Mouse (Mus musculus) midbrain, postnatal 0 days (tissue): ENCODE data around the gene Pde4b. TPM values are rescaled to one million over a fixed set of nuclear protein-coding genes. Genes with fewer than 3 reads are reported as not detected.

ENCODE experiments used
- ATAC-seq: fragments of 200-750 bp; cut with Nextera tagmentation; 2 replicates; pipeline ENCODE4 v1.8.0; 2017; ENCODE audit warnings: moderate number of reproducible peaks, mild to moderate bottlenecking, moderate TSS enrichment, moderate library complexity; ENCODE audit not compliant: low FRiP score
- DNase-seq: peaks from one replicate; pipeline ENCODE4 v3.0.0-alpha.2; 2015; ENCODE audit warnings: low spot score
- H3K27ac ChIP-seq: fragments of 300-500 bp; sonication (generic); 2 replicates; pipeline ENCODE4 v1.5.1; 2014; ENCODE audit warnings: low read depth, mild to moderate bottlenecking, low read length, mixed read lengths
- H3K27me3 ChIP-seq: fragments of 300-500 bp; sonication (generic); 2 replicates; pipeline ENCODE4 v1.6.1; 2014; ENCODE audit warnings: low read length, control low read depth, mixed read lengths; ENCODE audit not compliant: insufficient read depth
- H3K36me3 ChIP-seq: fragments of 300-500 bp; sonication (generic); 2 replicates; pipeline ENCODE4 v1.6.1; 2014; ENCODE audit warnings: low read length, control low read depth, mixed read lengths; ENCODE audit not compliant: insufficient read depth
- H3K4me1 ChIP-seq: fragments of 300-500 bp; sonication (generic); 2 replicates; pipeline ENCODE4 v1.6.1; 2014; ENCODE audit warnings: mild to moderate bottlenecking, control low read depth, antibody characterized with exemption, low read length, mixed read lengths; ENCODE audit not compliant: insufficient read depth
- H3K4me2 ChIP-seq: fragments of 300-500 bp; sonication (generic); 2 replicates; pipeline ENCODE4 v1.6.1; 2014; ENCODE audit warnings: low read depth, mild to moderate bottlenecking, low read length, mixed read lengths; ENCODE audit not compliant: poor library complexity, severe bottlenecking
- H3K4me3 ChIP-seq: fragments of 300-500 bp; sonication (generic); 2 replicates; pipeline ENCODE4 v1.5.1; 2014; ENCODE audit warnings: low read depth, mild to moderate bottlenecking, low read length, moderate library complexity
- H3K9ac ChIP-seq: fragments of 300-500 bp; sonication (generic); replicated peaks from 2 replicates; pipeline ENCODE4 v1.6.1; 2014; ENCODE audit warnings: mild to moderate bottlenecking, low read length, moderate library complexity, mixed read lengths; ENCODE audit not compliant: poor library complexity, severe bottlenecking
- H3K9me3 ChIP-seq: fragments of 300-500 bp; sonication (generic); 2 replicates; pipeline ENCODE4 v1.6.1; 2016; ENCODE audit warnings: low read length, control low read depth
- CTCF ChIP-seq: IDR thresholded peaks from 2 replicates; pipeline ENCODE4 v1.5.1; 2016; ENCODE audit warnings: antibody characterized with exemption, mild to moderate bottlenecking
- WGBS: fragments of 180-500 bp; shearing (Covaris S2); extraction: QIAGEN DNeasy Blood & Tissue Kit; methylation state at CpG from one replicate; pipeline ENCODE4 v1.1.7; 2014; 5-methylcytosine and 5-hydroxymethylcytosine counted together
- polyA plus RNA-seq: library from polyadenylated mRNA; unstranded; fragments of >200 nt; fragmentation: Nextera tagmentation; extraction: Ambion mirVana; gene quantifications from 2 replicates; pipeline ENCODE4 v1.2.1, GENCODE M21; 2015
- total RNA-seq: library from RNA; depleted of rRNA; stranded (reverse); fragments of >200 nt; gene quantifications from 2 replicates; pipeline ENCODE4 v1.2.3, GENCODE M21; 2014

Gene Pde4b
- total and polyA plus RNA-seq, 2 experiments from 2014 or later: 65.5 to 90.1 TPM

DNA sequence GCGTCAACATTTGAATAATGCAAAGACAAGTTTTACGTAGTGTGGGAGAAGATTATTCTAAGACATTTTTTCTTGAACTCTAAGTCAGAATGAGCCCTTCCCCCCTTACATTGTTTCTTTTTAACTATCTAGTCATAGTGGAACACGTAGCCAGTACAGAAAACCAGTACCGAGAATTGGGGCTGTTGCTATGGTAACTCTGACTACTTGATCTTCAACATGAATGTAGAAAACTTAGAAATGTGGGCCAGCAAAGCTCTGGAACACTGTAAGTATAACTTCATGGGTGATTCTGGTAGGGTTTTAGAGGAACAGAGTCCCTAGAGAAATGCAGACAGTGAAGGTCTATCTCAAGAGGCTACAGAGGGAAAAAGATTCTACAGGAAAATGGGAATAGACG is 110.4 kb downstream of the Pde4b start:
- no peak for TF ChIP-seq CTCF
- H3K4me1 ChIP-seq: no peaks in the 10 kb centered on the region
- 45% methylated on average over 5 of the region's 5 CpGs for WGBS
- H3K9ac ChIP-seq: no peak overlapping the region
- no peaks in the 10 kb centered on the region for H3K27me3 ChIP-seq
- no peaks in the 10 kb centered on the region for H3K9me3 ChIP-seq
- no peak for ATAC-seq
- no peaks in the 10 kb centered on the region for H3K36me3 ChIP-seq
- H3K4me2 ChIP-seq: no peak overlapping the region
- no peak overlapping the region for H3K27ac ChIP-seq
- DNase-seq: peak; percentile 51
- no peak overlapping the region for H3K4me3 ChIP-seq

DNA sequence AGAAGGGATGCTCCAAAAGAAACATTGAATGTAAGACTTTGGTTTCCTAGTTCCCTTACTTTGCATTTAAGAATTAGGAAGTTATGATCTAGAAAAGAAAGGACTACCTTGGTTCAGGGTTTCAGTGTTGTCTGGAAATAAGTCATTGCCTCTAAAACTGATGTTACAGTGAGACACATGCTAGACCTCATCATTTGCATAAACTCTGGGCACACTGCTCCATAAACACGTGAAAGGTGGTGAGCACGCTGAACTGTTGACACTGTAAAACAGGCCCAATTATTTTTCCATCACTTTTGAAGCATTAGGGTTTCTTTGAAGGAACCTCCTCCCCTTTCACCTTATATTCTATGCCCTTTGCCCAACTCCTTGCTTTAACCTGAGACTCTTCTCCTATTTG is 122.4 kb downstream of the Pde4b start:
- no peaks in the 10 kb centered on the region for H3K4me1 ChIP-seq
- no peak for TF ChIP-seq CTCF
- no peaks in the 10 kb centered on the region for H3K27me3 ChIP-seq
- H3K9me3 ChIP-seq: no peaks in the 10 kb centered on the region
- H3K27ac ChIP-seq: no peak overlapping the region
- H3K9ac ChIP-seq: no peak overlapping the region
- H3K36me3 ChIP-seq: no peaks in the 10 kb centered on the region
- no peak overlapping the region for H3K4me3 ChIP-seq
- DNase-seq (no peak), ATAC-seq (no peak)
- no peak overlapping the region for H3K4me2 ChIP-seq
- 94% methylated on average over 2 of the region's 2 CpGs for WGBS

DNA sequence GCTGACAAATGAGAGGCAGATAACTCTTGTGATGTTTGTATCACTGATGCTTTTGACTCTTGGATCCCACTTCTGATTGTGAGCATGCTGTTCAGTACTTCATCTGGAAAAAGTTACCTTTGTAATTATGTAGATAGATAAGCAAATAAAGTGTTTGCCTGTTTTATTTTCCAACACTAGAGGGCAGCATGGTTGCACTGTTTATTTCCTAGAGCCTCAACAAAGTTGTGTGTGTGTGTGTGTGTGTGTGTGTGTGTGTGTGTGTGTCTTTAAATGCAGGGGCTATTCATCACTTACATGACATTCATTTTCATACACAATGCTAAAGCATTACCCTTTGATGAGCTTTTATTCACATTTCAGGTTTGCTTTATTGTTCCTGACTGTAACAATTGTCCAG is 139.4 kb downstream of the Pde4b start:
- ATAC-seq (no peak), DNase-seq (peak; percentile 78)
- H3K4me1 ChIP-seq: no peaks in the 10 kb centered on the region; the same call in 1 of the 2 replicates
- H3K4me2 ChIP-seq: no peak overlapping the region
- TF ChIP-seq CTCF: peak; percentile 92
- no peak overlapping the region for H3K4me3 ChIP-seq
- no peaks in the 10 kb centered on the region for H3K36me3 ChIP-seq
- H3K9me3 ChIP-seq: no peaks in the 10 kb centered on the region
- H3K27me3 ChIP-seq: no peaks in the 10 kb centered on the region
- no peak overlapping the region for H3K9ac ChIP-seq
- no peak overlapping the region for H3K27ac ChIP-seq

DNA sequence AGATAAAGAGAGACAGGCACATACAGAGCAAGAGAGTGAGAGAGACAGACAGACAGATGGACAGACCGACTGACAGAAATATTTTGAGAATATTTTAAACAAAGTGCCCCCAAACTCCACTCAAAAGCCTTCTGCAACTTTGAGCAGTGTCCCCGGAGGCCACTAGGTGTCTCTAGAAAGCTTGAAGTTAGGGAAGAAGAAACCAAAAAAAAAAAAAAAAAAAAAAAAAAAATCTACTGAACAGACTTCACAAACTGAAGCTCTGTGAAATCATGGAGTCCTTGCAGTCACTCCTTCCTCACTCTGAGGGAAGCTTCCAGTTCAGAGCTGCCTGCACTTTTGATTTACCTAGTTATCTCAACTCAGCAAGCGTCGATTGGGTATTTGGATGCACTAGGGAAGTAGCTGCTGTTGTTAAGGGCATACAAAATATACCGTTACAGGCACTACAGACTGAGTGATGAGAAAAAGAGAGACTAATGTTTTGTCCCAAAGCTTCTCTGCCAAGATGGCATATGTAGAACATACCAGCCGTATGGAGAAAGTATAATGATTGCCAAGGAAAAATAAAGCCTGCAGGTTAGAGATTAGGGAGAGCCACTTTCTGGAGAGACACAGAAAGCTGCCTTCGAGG is 141.7 kb downstream of the Pde4b start:
- TF ChIP-seq CTCF: peak; percentile 73
- H3K9me3 ChIP-seq: no peaks in the 10 kb centered on the region
- DNase-seq (peak; percentile 69), ATAC-seq (no peak)
- H3K27me3 ChIP-seq: no peaks in the 10 kb centered on the region
- H3K4me2 ChIP-seq: no peak overlapping the region
- no peak overlapping the region for H3K4me3 ChIP-seq
- no peak overlapping the region for H3K9ac ChIP-seq
- H3K4me1 ChIP-seq: no peaks in the 10 kb centered on the region; the same call in 1 of the 2 replicates
- 40% methylated on average over 7 of the region's 7 CpGs for WGBS
- no peak overlapping the region for H3K27ac ChIP-seq
- H3K36me3 ChIP-seq: no peaks in the 10 kb centered on the region

DNA sequence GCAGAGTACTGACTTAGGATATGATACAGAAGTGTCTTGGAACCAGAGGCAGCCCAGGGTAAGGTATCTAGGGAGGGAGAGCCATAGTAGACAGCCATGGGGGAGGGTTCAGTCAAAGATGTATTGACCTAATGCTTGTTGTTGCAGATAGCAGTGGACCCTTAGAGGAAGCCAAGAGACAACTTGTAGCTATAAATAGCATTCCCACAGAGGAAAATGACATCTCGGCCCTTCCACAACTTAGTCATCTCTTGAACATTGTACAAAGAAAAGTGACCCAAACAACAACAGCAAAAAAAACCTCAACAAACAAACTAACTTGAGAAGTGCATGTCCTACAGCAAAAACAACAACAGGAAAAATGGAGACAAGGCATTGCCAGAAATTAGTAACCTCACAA is 143.6 kb downstream of the Pde4b start:
- no peaks in the 10 kb centered on the region; the same call in 1 of the 2 replicates for H3K4me1 ChIP-seq
- H3K4me3 ChIP-seq: no peak overlapping the region
- H3K4me2 ChIP-seq: no peak overlapping the region
- H3K9ac ChIP-seq: no peak overlapping the region
- no peak overlapping the region for H3K27ac ChIP-seq
- 84% methylated on average over 1 of the region's 1 CpGs for WGBS
- H3K9me3 ChIP-seq: no peaks in the 10 kb centered on the region
- TF ChIP-seq CTCF: no peak
- ATAC-seq: no peak
- no peaks in the 10 kb centered on the region for H3K27me3 ChIP-seq
- no peaks in the 10 kb centered on the region for H3K36me3 ChIP-seq
- no peak for DNase-seq

DNA sequence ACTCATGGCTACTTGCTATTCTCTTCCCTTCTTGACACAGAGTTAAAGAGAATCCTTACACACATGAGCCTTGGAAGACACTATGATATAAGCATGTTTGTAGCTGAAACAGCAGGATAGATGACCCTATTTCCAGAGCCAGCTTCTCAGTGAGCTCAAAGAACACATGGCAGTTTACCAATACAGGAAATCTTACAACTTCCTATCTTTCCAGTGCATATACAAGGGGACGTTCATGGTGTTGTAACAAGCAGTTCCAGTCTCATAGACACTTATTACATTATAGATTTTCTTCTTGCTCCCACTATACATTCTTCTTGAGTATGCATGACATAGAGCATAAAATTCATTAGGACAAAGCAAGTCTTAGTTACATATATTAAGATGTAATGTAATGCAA is 146.3 kb downstream of the Pde4b start:
- no peak overlapping the region for H3K9ac ChIP-seq
- H3K4me3 ChIP-seq: no peak overlapping the region
- H3K36me3 ChIP-seq: no peaks in the 10 kb centered on the region
- WGBS: 82% methylated on average over 1 of the region's 1 CpGs
- no peak overlapping the region for H3K27ac ChIP-seq
- no peak overlapping the region for H3K4me2 ChIP-seq
- no peak for DNase-seq
- no peak for ATAC-seq
- H3K4me1 ChIP-seq: no peaks in the 10 kb centered on the region; the same call in 1 of the 2 replicates
- no peaks in the 10 kb centered on the region for H3K9me3 ChIP-seq
- no peaks in the 10 kb centered on the region for H3K27me3 ChIP-seq
- no peak for TF ChIP-seq CTCF
